Mouse (Mus musculus) embryonic fibroblast, embryonic 13.5 days (primary cell): ENCODE measurements around the gene Rnps1.

Experiments
- CTCF ChIP-seq: IDR thresholded peaks from 2 replicates; pipeline ENCODE4 v1.5.1; 2011; ENCODE audit warnings: mild to moderate bottlenecking, control low read depth, low read length, moderate library complexity, borderline replicate concordance; ENCODE audit not compliant: insufficient read depth
- POLR2A ChIP-seq: IDR thresholded peaks from 2 replicates; pipeline ENCODE4 v1.6.1; 2011; ENCODE audit warnings: low read depth, mild to moderate bottlenecking, control low read depth, low read length, moderate library complexity

GRCm38 (mm10) chr17:24423114-24423513, 8.7 kb downstream of the Rnps1 start:
- TF ChIP-seq CTCF: no peak
- no peak for TF ChIP-seq POLR2A
